Mouse (Mus musculus) gastrocnemius, adult 8-10 months (tissue): ENCODE data around the gene Crip1. TPM values are rescaled to one million over a fixed set of nuclear protein-coding genes. Genes with fewer than 3 reads are reported as not detected.

Experiments used
- DNase-seq, 2 experiments: peaks; one replicate each; pipeline ENCODE4 v3.0.0; 2022; ENCODE audit warnings: low spot score in 2 of 2
- total RNA-seq, 4 experiments: library from RNA; stranded (reverse); gene quantifications; 2 replicates each; pipeline ENCODE4 v1.2.4; 2022

Crip1 gene
- total RNA-seq, 4 experiments from 2014 or later = 53.0 to 78.6 (median 58.5) TPM

GRCm38 (mm10) chr12:113145591-113145990 is 525 bp upstream of the Crip1 start:
- DNase-seq = no peak

GRCm38 (mm10) chr12:113147481-113147880 is 1.4 kb downstream of the Crip1 start:
- peak in 1 of 2 experiments; percentile 62 for DNase-seq

- peak in 1 of 2 experiments; percentile 45 for DNase-seq
Observed at GRCm38 (mm10) chr12:113148381-113149035, 2.4 kb downstream of the Crip1 start.

- no peak for DNase-seq
Observed at GRCm38 (mm10) chr12:113149341-113149740, 3.2 kb downstream of the Crip1 start.

GRCm38 (mm10) chr12:113149896-113150295 is 3.8 kb downstream of the Crip1 start:
- DNase-seq = no peak

- no peak for DNase-seq
Observed at GRCm38 (mm10) chr12:113150591-113150990, 4.5 kb downstream of the Crip1 start.

- DNase-seq = no peak
Observed at GRCm38 (mm10) chr12:113151046-113151445, 4.9 kb downstream of the Crip1 start.

GRCm38 (mm10) chr12:113151661-113152271 is 5.7 kb downstream of the Crip1 start:
- peak in 1 of 2 experiments; percentile 38 for DNase-seq

GRCm38 (mm10) chr12:113152272-113152661 is 6.2 kb downstream of the Crip1 start:
- DNase-seq = peak in 1 of 2 experiments; percentile 27

- no peak for DNase-seq
Observed at GRCm38 (mm10) chr12:113152991-113153525, 6.9 kb downstream of the Crip1 start.

GRCm38 (mm10) chr12:113153971-113154370 is 7.9 kb downstream of the Crip1 start:
- no peak for DNase-seq

- no peak for DNase-seq
Observed at GRCm38 (mm10) chr12:113154747-113155075, 8.6 kb downstream of the Crip1 start.

GRCm38 (mm10) chr12:113155076-113155771 is 9.1 kb downstream of the Crip1 start:
- DNase-seq = no peak

GRCm38 (mm10) chr12:113155887-113156539 is 9.9 kb downstream of the Crip1 start, which contains the start of gene Tedc1:
Gene Tedc1, plus strand, starts transcription at chr12:113156421.
- peak; percentile 99 for DNase-seq

GRCm38 (mm10) chr12:113156540-113156929 is 10.4 kb downstream of the Crip1 start:
- DNase-seq = no peak

- DNase-seq = no peak
Observed at GRCm38 (mm10) chr12:113157002-113157401, 10.9 kb downstream of the Crip1 start.

- no peak for DNase-seq
Observed at GRCm38 (mm10) chr12:113157521-113157920, 11.4 kb downstream of the Crip1 start.

GRCm38 (mm10) chr12:113157971-113158370 is 11.9 kb downstream of the Crip1 start:
- DNase-seq = no peak

GRCm38 (mm10) chr12:113163561-113164006 is 17.5 kb downstream of the Crip1 start:
- DNase-seq = no peak

GRCm38 (mm10) chr12:113168031-113168536 is 22.0 kb downstream of the Crip1 start:
- DNase-seq = no peak

- no peak for DNase-seq
Observed at GRCm38 (mm10) chr12:113176960-113177725, 31.0 kb downstream of the Crip1 start.
